Mouse (Mus musculus) C2C12 (cell line): Measurements from ENCODE around the gene Ctsf.

Experiments used
- CTCF ChIP-seq: IDR thresholded peaks from one replicate; pipeline ENCODE4 v1.5.1; 2011; ENCODE audit not compliant: control insufficient read depth, insufficient read depth, insufficient read length
- MAX ChIP-seq: IDR thresholded peaks from one replicate; pipeline ENCODE4 v1.6.1; 2011; ENCODE audit warnings: mild to moderate bottlenecking, control low read depth
- MYOD1 ChIP-seq: IDR thresholded peaks from one replicate; pipeline ENCODE4 v1.6.1; 2011; ENCODE audit warnings: low read depth; ENCODE audit not compliant: control insufficient read depth, insufficient read length
- USF1 ChIP-seq: IDR thresholded peaks from one replicate; pipeline ENCODE4 v1.6.1; 2011; ENCODE audit warnings: low read depth, mild to moderate bottlenecking, control low read depth, moderate library complexity

GRCm38 (mm10) chr19:4828444-4829114 lies 26.4 kb upstream of the Ctsf start:
- TF ChIP-seq CTCF = no peak
- no peak for TF ChIP-seq MAX
- TF ChIP-seq USF1 = no peak
- no peak for TF ChIP-seq MYOD1
